Mouse (Mus musculus) hindbrain, embryonic 16.5 days (tissue): ENCODE data around the gene Srpk2. TPM values are rescaled to one million over a fixed set of nuclear protein-coding genes. Genes with fewer than 3 reads are reported as not detected.

Source experiments
- ATAC-seq: fragments of 200-750 bp; cut with Nextera tagmentation; 2 replicates; pipeline ENCODE4 v1.8.0; 2017; ENCODE audit warnings: moderate TSS enrichment, moderate library complexity
- H3K27ac ChIP-seq: fragments of 300-500 bp; sonication (generic); 2 replicates; pipeline ENCODE4 v1.5.1; 2014; ENCODE audit warnings: low read depth, mild to moderate bottlenecking, control low read depth, low read length, moderate library complexity
- H3K27me3 ChIP-seq: fragments of 300-500 bp; sonication (generic); replicated peaks from 2 replicates; pipeline ENCODE4 v1.6.1; 2014; ENCODE audit warnings: low read length; ENCODE audit not compliant: control insufficient read depth, insufficient read depth
- H3K36me3 ChIP-seq: fragments of 300-500 bp; sonication (generic); 2 replicates; pipeline ENCODE4 v1.6.1; 2014; ENCODE audit warnings: mild to moderate bottlenecking, low read length, moderate library complexity, mixed read lengths; ENCODE audit not compliant: control insufficient read depth, insufficient read depth
- H3K4me1 ChIP-seq: fragments of 300-500 bp; sonication (generic); 2 replicates; pipeline ENCODE4 v1.6.1; 2014; ENCODE audit warnings: low read depth, low read length; ENCODE audit not compliant: control insufficient read depth, insufficient read depth
- H3K4me2 ChIP-seq: fragments of 300-500 bp; sonication (generic); 2 replicates; pipeline ENCODE4 v1.6.1; 2014; ENCODE audit warnings: mild to moderate bottlenecking, low read length, control low read depth, moderate library complexity
- H3K4me3 ChIP-seq: fragments of 300-500 bp; sonication (generic); 2 replicates; pipeline ENCODE4 v1.5.1; 2014; ENCODE audit warnings: mild to moderate bottlenecking, low read length, control low read depth, moderate library complexity
- H3K9ac ChIP-seq: fragments of 300-500 bp; sonication (generic); 2 replicates; pipeline ENCODE4 v1.6.1; 2014; ENCODE audit warnings: low read depth, mild to moderate bottlenecking, control low read depth, low read length, moderate library complexity
- H3K9me3 ChIP-seq: fragments of 300-500 bp; sonication (generic); 2 replicates; pipeline ENCODE4 v1.6.1; 2014; ENCODE audit warnings: mild to moderate bottlenecking, low read length, moderate library complexity; ENCODE audit not compliant: control insufficient read depth
- WGBS: fragments of 180-500 bp; shearing (Covaris S2); extraction: QIAGEN DNeasy Blood & Tissue Kit; methylation state at CpG from one replicate; pipeline ENCODE4 v1.1.7; 2014; 5-methylcytosine and 5-hydroxymethylcytosine counted together
- polyA plus RNA-seq: library from polyadenylated mRNA; unstranded; fragments of >200 nt; fragmentation: Nextera tagmentation; extraction: Ambion mirVana; gene quantifications from 2 replicates; pipeline ENCODE4 v1.2.1, GENCODE M21; 2015

The Srpk2 gene
- polyA plus RNA-seq, 1 experiment from 2014 or later = 108 TPM

DNA sequence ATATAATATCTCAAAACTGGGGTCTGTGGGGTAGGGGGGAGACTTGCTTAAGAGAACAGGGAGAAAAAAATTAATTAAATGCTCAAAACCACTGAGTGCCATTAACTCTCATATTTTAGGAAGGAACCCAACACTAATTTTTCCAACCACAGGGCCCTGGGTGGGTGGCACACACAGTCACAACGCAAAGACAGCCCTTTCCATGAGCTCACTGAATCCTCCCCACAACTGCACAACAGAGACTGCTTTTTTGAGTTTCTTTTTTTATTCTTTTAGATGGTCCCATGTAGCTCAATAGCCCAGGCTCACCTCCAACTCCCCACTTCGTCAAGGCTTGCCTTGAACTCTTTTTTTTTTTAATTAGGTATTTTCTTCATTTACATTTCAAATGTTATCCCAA is 58.2 kb downstream of the Srpk2 start:
- H3K9me3 ChIP-seq = no peaks in the 10 kb centered on the region
- no peak overlapping the region for H3K4me3 ChIP-seq
- ATAC-seq = no peak
- H3K27me3 ChIP-seq = no peaks in the 10 kb centered on the region
- H3K4me1 ChIP-seq = no peaks in the 10 kb centered on the region
- H3K9ac ChIP-seq = no peak overlapping the region
- 75% methylated on average over 2 of the region's 2 CpGs for WGBS
- H3K27ac ChIP-seq = no peak overlapping the region
- H3K4me2 ChIP-seq = no peak overlapping the region
- no peaks in the 10 kb centered on the region for H3K36me3 ChIP-seq

GRCm38 (mm10) chr5:23620621-23621020 is 63.8 kb downstream of the Srpk2 start:
- Histone ChIP-seq H3K4me3 (no peak overlapping the region), H3K9me3 (no peaks in the 10 kb centered on the region), H3K4me2 (no peak overlapping the region), H3K4me1 (peaks cover 4% of the 10 kb centered on the region), H3K9ac (no peak overlapping the region), H3K27ac (no peak overlapping the region), H3K36me3 (no peaks in the 10 kb centered on the region), H3K27me3 (no peaks in the 10 kb centered on the region)
- WGBS = 91% methylated on average over 8 of the region's 8 CpGs
- no peak for ATAC-seq

- ATAC-seq = no peak
- no peaks in the 10 kb centered on the region for H3K27me3 ChIP-seq
- WGBS = 92% methylated on average over 7 of the region's 7 CpGs
Observed at GRCm38 (mm10) chr5:23618656-23619055, 65.8 kb downstream of the Srpk2 start.

DNA sequence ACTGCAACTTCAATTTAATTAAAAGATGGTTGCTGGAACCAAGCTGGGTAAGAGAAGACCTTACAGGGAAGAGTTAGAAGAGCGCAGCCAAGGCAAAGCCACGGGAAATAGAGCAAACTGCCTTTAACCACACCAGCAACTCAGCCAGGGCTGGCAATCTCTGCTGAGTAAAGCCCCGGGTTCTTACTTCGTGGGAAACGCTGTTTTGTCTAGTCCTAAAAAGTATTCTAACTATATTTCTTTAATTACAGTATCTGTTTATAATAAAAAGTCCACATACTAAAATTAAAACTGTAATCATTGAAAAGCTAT is 67.4 kb downstream of the Srpk2 start:
- H3K27ac ChIP-seq = peak overlapping the region; percentile 81
- H3K4me3 ChIP-seq = peak overlapping the region; percentile 53
- no peaks in the 10 kb centered on the region for H3K9me3 ChIP-seq
- WGBS = 24% methylated on average over 5 of the region's 5 CpGs
- peak overlapping the region; percentile 72 for H3K4me2 ChIP-seq
- peak; percentile 62; the same call in 1 of the 2 replicates for ATAC-seq
- no peaks in the 10 kb centered on the region for H3K27me3 ChIP-seq
- no peaks in the 10 kb centered on the region for H3K36me3 ChIP-seq
- peaks cover 9% of the 10 kb centered on the region for H3K4me1 ChIP-seq
- peak overlapping the region; percentile 52 for H3K9ac ChIP-seq

More at GRCm38 (mm10) chr5:23618656-23619055, 65.8 kb downstream of the Srpk2 start:
- Histone ChIP-seq H3K9me3 (no peaks in the 10 kb centered on the region), H3K9ac (no peak overlapping the region), H3K27ac (no peak overlapping the region), H3K4me3 (no peak overlapping the region), H3K36me3 (no peaks in the 10 kb centered on the region), H3K4me2 (no peak overlapping the region), H3K4me1 (peaks cover 9% of the 10 kb centered on the region)

DNA sequence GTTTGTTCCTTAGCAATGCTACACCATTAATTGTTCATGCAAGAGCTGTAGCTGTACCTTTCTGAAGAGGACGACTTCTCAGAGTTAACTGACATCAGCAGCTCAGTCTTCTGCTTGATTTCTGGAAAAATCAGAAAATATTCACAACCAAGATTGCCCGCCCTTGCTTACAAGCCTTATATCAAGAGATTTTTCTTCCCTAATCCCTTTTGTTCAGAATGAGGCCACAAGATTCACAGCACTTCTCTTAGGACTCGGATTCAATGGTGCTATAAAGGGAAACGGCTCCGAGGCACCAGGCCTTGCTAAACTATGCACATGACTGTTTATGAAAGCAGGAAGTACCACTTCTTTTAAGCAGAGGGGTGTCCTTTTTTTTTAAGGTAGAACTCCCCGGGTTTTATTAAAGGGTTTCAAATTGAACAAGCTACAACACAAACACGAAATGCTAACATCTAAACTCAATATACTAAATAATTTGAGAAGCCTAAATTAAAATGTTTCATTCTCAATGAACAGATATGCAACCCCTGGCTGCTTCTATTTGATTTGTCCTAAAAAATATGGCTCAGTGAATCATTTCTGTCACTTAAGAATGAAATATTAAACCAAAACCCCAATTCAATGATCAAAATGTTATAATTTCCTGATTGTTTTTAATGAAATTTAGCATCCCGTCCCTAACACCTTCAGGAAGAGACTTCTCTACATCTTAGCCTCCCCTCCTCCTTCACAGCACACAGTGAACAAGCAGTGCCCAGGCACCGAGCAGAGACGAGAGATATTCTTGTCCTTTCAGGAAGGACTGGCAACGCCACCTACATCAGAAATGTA is 67.9 kb downstream of the Srpk2 start:
- Histone ChIP-seq H3K27me3 (no peaks in the 10 kb centered on the region), H3K9me3 (no peaks in the 10 kb centered on the region), H3K9ac (peak overlapping the region; percentile 65), H3K36me3 (no peaks in the 10 kb centered on the region), H3K4me1 (peaks cover 9% of the 10 kb centered on the region), H3K4me3 (peak overlapping the region; percentile 53), H3K4me2 (peak overlapping the region; percentile 72), H3K27ac (peak overlapping the region; percentile 81)
- ATAC-seq = peak; percentile 88
- WGBS = 11% methylated on average over 11 of the region's 11 CpGs

DNA sequence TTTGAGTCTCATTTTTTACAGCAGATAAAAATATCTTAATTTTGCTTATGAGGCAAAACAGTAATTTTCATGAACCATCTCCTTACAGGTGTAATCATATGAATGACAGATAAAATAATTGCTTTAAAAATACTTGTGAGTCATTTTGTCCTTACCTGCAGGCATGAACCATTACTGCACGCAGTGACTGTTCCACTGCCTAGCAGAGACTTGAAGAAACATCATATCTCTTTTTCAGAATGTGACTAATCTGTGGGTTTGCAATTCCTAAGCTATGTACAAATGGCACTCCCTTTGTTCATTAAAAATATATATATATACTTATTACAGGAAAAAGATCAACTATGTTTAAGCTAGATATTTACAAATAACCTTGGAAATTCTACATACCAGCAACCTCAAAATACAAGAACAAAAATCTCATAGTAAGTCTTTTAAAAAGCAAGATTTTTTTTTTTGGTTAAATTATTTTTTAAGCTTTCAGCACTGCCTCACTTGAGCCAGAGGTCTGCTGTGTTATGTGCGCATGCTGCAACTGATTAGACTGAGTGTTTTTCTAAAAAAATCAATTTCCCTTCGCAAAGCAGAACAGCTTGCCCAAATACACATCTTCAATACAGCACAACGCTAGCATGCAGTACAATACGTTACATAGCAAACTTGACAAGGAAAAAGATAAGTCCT is 68.7 kb downstream of the Srpk2 start:
- peak; percentile 54 for ATAC-seq
- Histone ChIP-seq H3K4me1 (peaks cover 9% of the 10 kb centered on the region), H3K27ac (peak overlapping the region; percentile 77), H3K36me3 (no peaks in the 10 kb centered on the region), H3K9ac (peak overlapping the region; percentile 65), H3K9me3 (no peaks in the 10 kb centered on the region), H3K27me3 (no peaks in the 10 kb centered on the region), H3K4me3 (peak overlapping the region; percentile 53), H3K4me2 (peak overlapping the region; percentile 72)
- WGBS = 33% methylated on average over 5 of the region's 5 CpGs

DNA sequence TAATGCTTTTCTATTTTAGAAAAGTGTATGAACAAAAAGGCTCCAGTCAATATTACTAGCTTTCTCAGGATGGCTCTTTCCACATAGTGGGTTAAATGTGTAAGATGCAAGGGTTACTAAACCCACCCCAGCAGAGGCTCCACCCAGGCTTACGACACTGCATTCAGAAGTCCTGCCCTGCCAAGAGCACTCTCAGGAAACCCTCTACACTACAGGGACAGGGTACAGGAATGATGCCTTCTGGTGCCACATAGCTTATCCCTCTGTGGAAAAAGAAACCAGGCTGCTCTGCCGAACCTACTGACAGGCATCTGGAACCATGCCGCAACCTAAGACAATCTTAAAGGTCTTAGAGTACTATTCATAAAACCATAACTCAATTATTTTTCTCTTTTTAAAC is 71.6 kb downstream of the Srpk2 start:
- H3K36me3 ChIP-seq = no peaks in the 10 kb centered on the region
- no peak overlapping the region for H3K9ac ChIP-seq
- no peak overlapping the region for H3K27ac ChIP-seq
- H3K27me3 ChIP-seq = no peaks in the 10 kb centered on the region
- WGBS = 66% methylated on average over 3 of the region's 3 CpGs
- H3K4me1 ChIP-seq = peaks cover 9% of the 10 kb centered on the region
- no peak overlapping the region for H3K4me2 ChIP-seq
- no peaks in the 10 kb centered on the region for H3K9me3 ChIP-seq
- no peak for ATAC-seq
- no peak overlapping the region for H3K4me3 ChIP-seq

- Histone ChIP-seq H3K27me3 (no peaks in the 10 kb centered on the region), H3K36me3 (no peaks in the 10 kb centered on the region; the same call in 1 of the 2 replicates), H3K9ac (no peak overlapping the region), H3K27ac (no peak overlapping the region), H3K4me3 (no peak overlapping the region), H3K4me2 (no peak overlapping the region), H3K9me3 (no peaks in the 10 kb centered on the region), H3K4me1 (no peaks in the 10 kb centered on the region; the same call in 1 of the 2 replicates)
- ATAC-seq = no peak
- 81% methylated on average over 7 of the region's 7 CpGs for WGBS
Observed at GRCm38 (mm10) chr5:23604036-23604705, 80.2 kb downstream of the Srpk2 start.
